Mouse (Mus musculus) testis, postnatal 10 days (tissue): ENCODE results near the gene AI413582.

Source experiments
- DNase-seq: peaks from one replicate; pipeline ENCODE4 v3.0.0; 2021; ENCODE audit warnings: low spot score

The AI413582 gene

GRCm38 (mm10) chr17:27565163-27565941 lies at the start of gene AI413582:
Gene AI413582, minus strand, starts transcription at chr17:27565756.
- peak; percentile 98 for DNase-seq

- DNase-seq = no peak
These were observed 47.5 kb upstream of the AI413582 start for GRCm38 (mm10) chr17:27613016-27613415.

- no peak for DNase-seq
These were observed 46.4 kb upstream of the AI413582 start for GRCm38 (mm10) chr17:27611994-27612393.

GRCm38 (mm10) chr17:27611519-27611884 lies 45.9 kb upstream of the AI413582 start:
- no peak for DNase-seq

GRCm38 (mm10) chr17:27610679-27611518 lies 45.3 kb upstream of the AI413582 start:
- no peak for DNase-seq

- DNase-seq = no peak
These were observed 44.0 kb upstream of the AI413582 start for GRCm38 (mm10) chr17:27609576-27609975.

GRCm38 (mm10) chr17:27603522-27604234 lies 38.1 kb upstream of the AI413582 start:
- DNase-seq = no peak

- no peak for DNase-seq
These were observed 37.5 kb upstream of the AI413582 start for GRCm38 (mm10) chr17:27603036-27603435.

GRCm38 (mm10) chr17:27600869-27601268 lies 35.3 kb upstream of the AI413582 start:
- no peak for DNase-seq

- DNase-seq = no peak
These were observed 34.7 kb upstream of the AI413582 start for GRCm38 (mm10) chr17:27600286-27600685.

- DNase-seq = no peak
These were observed 31.0 kb upstream of the AI413582 start for GRCm38 (mm10) chr17:27596376-27597190.

- no peak for DNase-seq
These were observed 30.3 kb upstream of the AI413582 start for GRCm38 (mm10) chr17:27595659-27596375.

GRCm38 (mm10) chr17:27592565-27592910 lies 27.0 kb upstream of the AI413582 start:
- no peak for DNase-seq

- no peak for DNase-seq
These were observed 26.4 kb upstream of the AI413582 start for GRCm38 (mm10) chr17:27591826-27592564.

GRCm38 (mm10) chr17:27588231-27588630 lies 22.7 kb upstream of the AI413582 start:
- no peak for DNase-seq

GRCm38 (mm10) chr17:27587252-27587651 lies 21.7 kb upstream of the AI413582 start:
- no peak for DNase-seq

GRCm38 (mm10) chr17:27586661-27587060 lies 21.1 kb upstream of the AI413582 start:
- DNase-seq = no peak

- no peak for DNase-seq
These were observed 17.8 kb upstream of the AI413582 start for GRCm38 (mm10) chr17:27583185-27583894.

- DNase-seq = no peak
These were observed 15.0 kb upstream of the AI413582 start for GRCm38 (mm10) chr17:27580392-27581068.
